Mouse (Mus musculus): ENCODE measurements at regions not wholly inside any gene's neighbourhood (a gene's known extent, or its start where the extent isn't known, plus 50 kb on each side); places are given as distances from the start of the nearest gene placed in this dataset.

DNA sequence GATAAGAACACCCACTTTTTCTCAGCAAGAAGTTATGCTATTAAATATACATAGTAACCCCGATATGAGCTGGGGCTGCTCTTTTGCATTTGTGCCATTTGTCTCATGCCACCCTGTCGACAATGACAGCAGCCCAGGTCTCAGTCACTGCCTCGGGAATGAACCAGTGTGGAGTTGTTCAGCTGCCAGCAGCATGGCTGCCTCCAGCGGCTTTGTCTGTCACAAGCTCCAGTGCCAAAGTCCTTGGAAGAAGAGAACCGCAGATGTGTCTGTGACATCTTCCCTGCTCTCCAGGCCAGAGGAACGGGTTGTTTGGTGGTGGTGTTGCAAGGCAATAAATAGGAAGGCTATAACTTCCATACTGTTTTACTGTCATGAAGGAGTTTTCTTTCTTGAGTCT is 130.7 kb downstream of the Cep170 start:
- H3K36me3 ChIP-seq (ENCODE audit: insufficient read depth, low read length): no peaks in the 10 kb centered on the region
- 81% methylated on average over 6 of the region's 6 CpGs for WGBS
- H3K4me3 ChIP-seq (ENCODE audit: low read length): no peak overlapping the region
- H3K9me3 ChIP-seq (ENCODE audit: low read length): no peaks in the 10 kb centered on the region
- no peak overlapping the region for H3K9ac ChIP-seq (replicated peaks; ENCODE audit: low read length)
- no peak overlapping the region for H3K4me2 ChIP-seq (replicated peaks; ENCODE audit: low read depth, low read length)
- H3K4me1 ChIP-seq (ENCODE audit: insufficient read depth, low read length): no peaks in the 10 kb centered on the region
- H3K27ac ChIP-seq (ENCODE audit: low read length): no peak overlapping the region
- no peak for ATAC-seq (ENCODE audit: low FRiP score, low TSS enrichment)
- no peaks in the 10 kb centered on the region for H3K27me3 ChIP-seq (ENCODE audit: insufficient read depth, low read length)

DNA sequence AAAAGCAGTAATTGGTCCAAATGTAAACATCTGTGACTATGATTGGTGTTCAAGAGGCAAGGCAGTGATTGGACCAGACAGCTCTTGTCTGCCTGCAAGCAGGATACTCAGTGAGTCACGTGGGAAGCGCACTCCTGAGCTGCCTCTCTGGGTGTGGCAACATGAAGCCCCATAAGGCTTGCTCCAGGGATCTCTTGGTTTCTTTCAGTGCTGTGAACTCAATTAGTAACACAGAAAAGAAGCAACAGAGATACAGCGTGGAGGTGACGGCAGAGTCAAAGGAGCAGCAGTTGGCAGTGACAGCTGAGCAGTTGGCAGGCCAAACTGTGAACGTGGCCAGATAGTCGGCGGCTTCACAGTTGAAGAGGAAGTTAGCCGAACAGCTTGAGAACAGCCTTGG is 131.9 kb downstream of the Cep170 start:
- H3K4me3 ChIP-seq (ENCODE audit: low read length): no peak overlapping the region
- H3K27ac ChIP-seq (ENCODE audit: low read length): no peak overlapping the region
- H3K9ac ChIP-seq (replicated peaks; ENCODE audit: low read length): no peak overlapping the region
- WGBS: 83% methylated on average over 8 of the region's 8 CpGs
- H3K36me3 ChIP-seq (ENCODE audit: insufficient read depth, low read length): no peaks in the 10 kb centered on the region
- H3K4me2 ChIP-seq (replicated peaks; ENCODE audit: low read depth, low read length): no peak overlapping the region
- no peaks in the 10 kb centered on the region for H3K9me3 ChIP-seq (ENCODE audit: low read length)
- ATAC-seq (ENCODE audit: low FRiP score, low TSS enrichment): no peak
- no peaks in the 10 kb centered on the region for H3K27me3 ChIP-seq (ENCODE audit: insufficient read depth, low read length)
- no peaks in the 10 kb centered on the region for H3K4me1 ChIP-seq (ENCODE audit: insufficient read depth, low read length)

DNA sequence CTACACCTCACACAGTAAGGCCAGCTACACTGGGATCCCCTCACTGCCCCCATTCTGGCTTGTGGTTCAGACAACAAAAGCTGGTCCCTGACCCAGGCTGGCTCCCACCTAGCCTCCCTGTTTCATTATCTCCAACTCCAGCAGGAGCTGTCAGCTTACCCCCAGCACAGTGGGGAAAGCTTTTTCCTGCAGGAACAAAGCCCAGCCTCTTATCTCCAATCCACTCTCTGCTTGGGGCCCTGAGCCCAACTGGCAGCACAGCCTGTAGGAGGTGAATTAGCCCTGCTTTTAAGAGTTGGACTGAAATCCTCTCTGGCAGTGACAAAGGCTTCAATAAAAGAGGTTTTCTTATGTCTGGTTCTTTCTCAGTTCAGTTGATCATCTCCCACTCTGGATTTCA is 138.7 kb downstream of the Cep170 start:
- Histone ChIP-seq H3K36me3 (ENCODE audit: insufficient read depth, low read length) (no peaks in the 10 kb centered on the region), H3K4me2 (replicated peaks; ENCODE audit: low read depth, low read length) (no peak overlapping the region), H3K4me3 (ENCODE audit: low read length) (no peak overlapping the region), H3K9ac (replicated peaks; ENCODE audit: low read length) (no peak overlapping the region), H3K27me3 (ENCODE audit: insufficient read depth, low read length) (no peaks in the 10 kb centered on the region), H3K4me1 (ENCODE audit: insufficient read depth, low read length) (no peaks in the 10 kb centered on the region), H3K27ac (ENCODE audit: low read length) (no peak overlapping the region), H3K9me3 (ENCODE audit: low read length) (no peaks in the 10 kb centered on the region)
- ATAC-seq (ENCODE audit: low FRiP score, low TSS enrichment): no peak

DNA sequence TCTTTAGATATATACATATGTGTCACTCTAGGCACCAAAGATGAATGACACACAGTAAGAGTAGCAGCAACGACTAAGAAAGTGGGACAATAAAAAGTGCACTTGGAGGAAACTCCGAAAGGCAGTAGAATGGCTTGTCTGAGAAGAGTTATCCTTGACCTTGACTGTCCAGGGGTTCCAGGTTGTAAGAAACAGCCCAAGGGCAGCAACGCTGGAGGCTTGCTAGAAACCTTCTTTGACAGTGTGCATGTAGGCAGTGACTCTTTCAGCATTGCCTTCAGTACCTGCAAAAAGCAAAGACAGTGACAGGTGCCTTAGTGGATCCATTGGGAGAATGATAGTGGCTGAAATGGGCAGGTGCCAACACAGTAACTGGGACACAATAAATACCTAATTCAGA is 142.8 kb downstream of the Cep170 start:
- no peak for ATAC-seq (ENCODE audit: low FRiP score, low TSS enrichment)
- Histone ChIP-seq H3K27ac (ENCODE audit: low read length) (no peak overlapping the region), H3K4me3 (ENCODE audit: low read length) (no peak overlapping the region), H3K4me2 (replicated peaks; ENCODE audit: low read depth, low read length) (no peak overlapping the region), H3K27me3 (ENCODE audit: insufficient read depth, low read length) (no peaks in the 10 kb centered on the region), H3K36me3 (ENCODE audit: insufficient read depth, low read length) (no peaks in the 10 kb centered on the region), H3K4me1 (ENCODE audit: insufficient read depth, low read length) (no peaks in the 10 kb centered on the region), H3K9ac (replicated peaks; ENCODE audit: low read length) (no peak overlapping the region), H3K9me3 (ENCODE audit: low read length) (no peaks in the 10 kb centered on the region)
- WGBS: 69% methylated on average over 3 of the region's 3 CpGs

- Histone ChIP-seq H3K4me3 (ENCODE audit: low read length) (no peak overlapping the region), H3K27me3 (ENCODE audit: insufficient read depth, low read length) (no peaks in the 10 kb centered on the region), H3K4me1 (ENCODE audit: insufficient read depth, low read length) (no peaks in the 10 kb centered on the region), H3K9me3 (ENCODE audit: low read length) (no peaks in the 10 kb centered on the region), H3K27ac (ENCODE audit: low read length) (no peak overlapping the region), H3K4me2 (replicated peaks; ENCODE audit: low read depth, low read length) (no peak overlapping the region), H3K36me3 (ENCODE audit: insufficient read depth, low read length) (no peaks in the 10 kb centered on the region), H3K9ac (replicated peaks; ENCODE audit: low read length) (no peak overlapping the region)
- WGBS: 63% methylated on average over 8 of the region's 8 CpGs
- ATAC-seq (ENCODE audit: low FRiP score, low TSS enrichment): no peak
These were observed 146.1 kb downstream of the Cep170 start for GRCm38 (mm10) chr1:176667552-176668306.

GRCm38 (mm10) chr1:176660286-176660685 is 153.6 kb downstream of the Cep170 start:
- Histone ChIP-seq H3K36me3 (ENCODE audit: insufficient read depth, low read length) (no peaks in the 10 kb centered on the region), H3K4me2 (replicated peaks; ENCODE audit: low read depth, low read length) (no peak overlapping the region), H3K9me3 (ENCODE audit: low read length) (no peaks in the 10 kb centered on the region), H3K27ac (ENCODE audit: low read length) (no peak overlapping the region), H3K9ac (replicated peaks; ENCODE audit: low read length) (no peak overlapping the region), H3K4me1 (ENCODE audit: insufficient read depth, low read length) (no peaks in the 10 kb centered on the region), H3K4me3 (ENCODE audit: low read length) (no peak overlapping the region), H3K27me3 (ENCODE audit: insufficient read depth, low read length) (no peaks in the 10 kb centered on the region)
- no peak for ATAC-seq (ENCODE audit: low FRiP score, low TSS enrichment)
- 92% methylated on average over 6 of the region's 6 CpGs for WGBS

DNA sequence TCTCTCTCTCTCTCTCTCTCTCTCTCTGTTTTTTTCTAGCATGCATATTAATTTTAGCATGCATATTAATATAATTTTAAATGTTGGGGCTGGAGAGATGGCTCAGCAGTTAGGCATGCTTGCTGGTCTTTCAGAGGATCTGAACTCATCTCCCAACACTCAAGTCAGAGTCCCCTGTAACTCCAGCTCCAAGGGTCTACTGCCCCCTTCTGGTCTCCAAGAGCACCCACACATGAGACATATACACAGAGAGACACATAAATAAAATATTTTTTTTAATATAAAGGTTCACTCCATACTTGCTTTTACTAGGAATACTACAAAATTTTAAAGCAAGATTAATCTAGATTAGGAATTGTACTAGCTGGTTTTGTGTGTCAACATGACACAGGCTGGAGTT is 155.2 kb downstream of the Cep170 start:
- Histone ChIP-seq H3K27ac (ENCODE audit: low read length) (no peak overlapping the region), H3K9me3 (ENCODE audit: low read length) (no peaks in the 10 kb centered on the region), H3K4me3 (ENCODE audit: low read length) (no peak overlapping the region), H3K4me2 (replicated peaks; ENCODE audit: low read depth, low read length) (no peak overlapping the region), H3K36me3 (ENCODE audit: insufficient read depth, low read length) (no peaks in the 10 kb centered on the region), H3K4me1 (ENCODE audit: insufficient read depth, low read length) (no peaks in the 10 kb centered on the region), H3K27me3 (ENCODE audit: insufficient read depth, low read length) (no peaks in the 10 kb centered on the region), H3K9ac (replicated peaks; ENCODE audit: low read length) (no peak overlapping the region)
- no peak for ATAC-seq (ENCODE audit: low FRiP score, low TSS enrichment)

- Histone ChIP-seq H3K4me1 (ENCODE audit: insufficient read depth, low read length) (no peaks in the 10 kb centered on the region), H3K9ac (replicated peaks; ENCODE audit: low read length) (no peak overlapping the region), H3K36me3 (ENCODE audit: insufficient read depth, low read length) (no peaks in the 10 kb centered on the region), H3K27ac (ENCODE audit: low read length) (no peak overlapping the region), H3K9me3 (ENCODE audit: low read length) (no peaks in the 10 kb centered on the region), H3K27me3 (ENCODE audit: insufficient read depth, low read length) (no peaks in the 10 kb centered on the region), H3K4me3 (ENCODE audit: low read length) (no peak overlapping the region), H3K4me2 (replicated peaks; ENCODE audit: low read depth, low read length) (no peak overlapping the region)
- 78% methylated on average over 3 of the region's 3 CpGs for WGBS
- no peak for ATAC-seq (ENCODE audit: low FRiP score, low TSS enrichment)
These were observed 158.2 kb downstream of the Cep170 start for GRCm38 (mm10) chr1:176655487-176656333.

GRCm38 (mm10) chr1:176644248-176644647 is 169.6 kb downstream of the Cep170 start:
- no peak for ATAC-seq (ENCODE audit: low FRiP score, low TSS enrichment)
- Histone ChIP-seq H3K4me2 (replicated peaks; ENCODE audit: low read depth, low read length) (no peak overlapping the region), H3K4me3 (ENCODE audit: low read length) (no peak overlapping the region), H3K27ac (ENCODE audit: low read length) (no peak overlapping the region), H3K27me3 (ENCODE audit: insufficient read depth, low read length) (no peaks in the 10 kb centered on the region), H3K9ac (replicated peaks; ENCODE audit: low read length) (no peak overlapping the region), H3K36me3 (ENCODE audit: insufficient read depth, low read length) (no peaks in the 10 kb centered on the region), H3K9me3 (ENCODE audit: low read length) (no peaks in the 10 kb centered on the region), H3K4me1 (ENCODE audit: insufficient read depth, low read length) (no peaks in the 10 kb centered on the region)
- WGBS: 3% methylated on average over 1 of the region's 1 CpGs

DNA sequence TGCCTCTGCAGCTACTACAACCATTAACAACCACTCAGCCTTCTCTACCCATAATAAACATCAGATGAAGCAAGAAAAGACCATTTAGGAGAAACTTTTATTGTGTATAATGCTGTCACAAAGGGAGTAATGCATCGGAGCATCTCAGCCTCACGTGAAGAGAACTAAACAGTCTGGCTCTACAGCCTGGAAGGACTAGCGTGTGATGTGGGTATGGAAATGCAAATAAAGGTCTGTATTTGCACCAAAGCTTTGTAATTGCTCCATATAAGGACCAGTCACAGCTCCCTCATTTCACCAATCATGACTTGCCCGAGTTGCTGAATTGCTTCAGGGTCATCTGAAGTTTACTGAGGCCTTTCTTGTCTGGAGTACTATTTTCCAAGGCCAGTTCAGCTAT is 190.7 kb downstream of the Cep170 start:
- Histone ChIP-seq H3K4me3 (ENCODE audit: low read length) (no peak overlapping the region), H3K36me3 (ENCODE audit: insufficient read depth, low read length) (no peaks in the 10 kb centered on the region), H3K9me3 (ENCODE audit: low read length) (no peaks in the 10 kb centered on the region), H3K27me3 (ENCODE audit: insufficient read depth, low read length) (no peaks in the 10 kb centered on the region), H3K27ac (ENCODE audit: low read length) (no peak overlapping the region), H3K4me1 (ENCODE audit: insufficient read depth, low read length) (no peaks in the 10 kb centered on the region), H3K9ac (replicated peaks; ENCODE audit: low read length) (no peak overlapping the region), H3K4me2 (replicated peaks; ENCODE audit: low read depth, low read length) (no peak overlapping the region)
- WGBS: 73% methylated on average over 4 of the region's 4 CpGs
- no peak for ATAC-seq (ENCODE audit: low FRiP score, low TSS enrichment)
